Mouse (Mus musculus) spleen, adult 2 months (tissue): ENCODE measurements around the gene Trafd1. TPM values are rescaled to one million over a fixed set of nuclear protein-coding genes. Genes with fewer than 3 reads are reported as not detected.
"Not testable (repeated sequence)": the region's sequence is repeated elsewhere in the genome, so short reads cannot be mapped to it uniquely, and the experiment has no call there.

ENCODE experiments used
- DNase-seq, 2 experiments: peaks; one replicate each; pipeline versions ENCODE4 v3.0.0 to v3.0.0-alpha.2; 2012 to 2021; ENCODE audit warnings: low spot score in 2 of 2, low read depth in 1 of 2
- H3K27ac ChIP-seq: fragments of 200-500 bp; 2 replicates; pipeline ENCODE4 v1.5.1; 2012; ENCODE audit warnings: low read length, inconsistent platforms; ENCODE audit not compliant: insufficient read depth
- H3K27me3 ChIP-seq: fragments of 200-500 bp; 2 replicates; pipeline ENCODE4 v1.6.1; 2012; ENCODE audit warnings: mild to moderate bottlenecking, moderate library complexity, low read length, inconsistent platforms; ENCODE audit not compliant: control insufficient read depth, insufficient read depth
- H3K36me3 ChIP-seq: fragments of 200-500 bp; 2 replicates; pipeline ENCODE4 v1.6.1; 2012; ENCODE audit warnings: mild to moderate bottlenecking, low read length, inconsistent platforms; ENCODE audit not compliant: control insufficient read depth, insufficient read depth
- H3K4me1 ChIP-seq: fragments of 200-500 bp; 2 replicates; pipeline ENCODE4 v1.6.1; 2011; ENCODE audit warnings: inconsistent platforms; ENCODE audit not compliant: control insufficient read depth, insufficient read depth, insufficient read length
- H3K4me3 ChIP-seq: fragments of 200-500 bp; 2 replicates; pipeline ENCODE4 v1.5.1; 2011; ENCODE audit warnings: mild to moderate bottlenecking, inconsistent platforms; ENCODE audit not compliant: insufficient read depth, insufficient read length; ENCODE audit errors: extremely low read depth
- CTCF ChIP-seq: fragments of 200-500 bp; IDR thresholded peaks from 2 replicates; pipeline ENCODE4 v1.5.1; 2011; ENCODE audit warnings: mild to moderate bottlenecking, inconsistent platforms; ENCODE audit not compliant: insufficient read depth, insufficient read length, insufficient replicate concordance; ENCODE audit errors: extremely low read depth
- POLR2A ChIP-seq: fragments of 200-500 bp; IDR thresholded peaks from 2 replicates; pipeline ENCODE4 v1.6.1; 2011; ENCODE audit warnings: low read depth, low read length, inconsistent platforms
- WGBS: fragments of 180-500 bp; shearing (Covaris S2); methylation state at CpG from one replicate; pipeline ENCODE4 v1.1.7; 2018; 5-methylcytosine and 5-hydroxymethylcytosine counted together
- polyA plus RNA-seq: library from polyadenylated mRNA; depleted of rRNA; stranded (reverse); fragments of >200 nt; gene quantifications from 2 replicates; pipeline ENCODE4 v1.2.3, GENCODE M21; 2012

Trafd1 gene
- polyA plus RNA-seq, 1 experiment, result 75.4 TPM

DNA sequence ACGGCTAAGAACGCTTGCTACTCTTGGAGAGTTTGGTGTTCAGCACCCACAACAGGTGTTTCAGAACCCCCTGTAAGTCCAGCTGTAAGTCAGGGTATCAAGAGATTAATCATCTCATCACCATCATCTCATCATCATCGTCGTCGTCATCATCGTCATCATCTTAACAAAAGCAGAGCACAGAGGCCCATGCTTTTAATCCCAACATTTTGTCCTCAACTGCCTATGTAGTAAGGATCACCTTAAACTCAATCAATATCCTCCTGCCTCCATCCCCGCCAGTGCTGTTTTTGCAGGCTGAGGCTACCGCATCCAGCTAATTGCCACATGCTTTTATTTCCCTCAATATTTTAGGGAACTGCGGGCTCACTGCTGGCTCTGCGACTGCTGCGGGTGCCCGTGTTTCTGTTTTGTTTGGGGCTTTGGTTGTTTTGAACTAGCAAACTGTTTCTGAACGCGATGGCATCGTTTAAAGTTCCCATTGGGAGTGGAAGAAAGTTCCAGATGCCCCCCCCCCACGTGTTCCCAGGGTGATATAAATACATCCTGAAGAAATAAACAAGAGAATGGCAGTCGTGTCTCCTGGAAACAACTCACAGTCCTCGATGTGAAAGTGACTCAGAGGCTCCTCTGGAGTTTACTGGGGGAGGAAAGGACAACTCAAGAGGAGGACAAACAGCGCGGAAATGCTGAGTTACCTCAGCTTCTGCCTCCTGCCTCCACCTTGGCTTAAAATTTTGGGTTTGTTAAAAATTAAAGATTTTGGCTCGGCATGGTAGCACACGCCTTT lies 883 bp upstream of the Trafd1 start:
- no peak overlapping the region for H3K4me3 ChIP-seq
- H3K4me1 ChIP-seq, result peaks cover 5% of the 10 kb centered on the region; the same call in 1 of the 2 replicates
- no peaks in the 10 kb centered on the region for H3K27me3 ChIP-seq
- no peak overlapping the region for H3K27ac ChIP-seq
- TF ChIP-seq CTCF (no peak), POLR2A (no peak)
- H3K36me3 ChIP-seq, result no peaks in the 10 kb centered on the region; the same call in 1 of the 2 replicates
- 29% methylated on average over 22 of the region's 22 CpGs for WGBS
- DNase-seq, result no peak

DNA sequence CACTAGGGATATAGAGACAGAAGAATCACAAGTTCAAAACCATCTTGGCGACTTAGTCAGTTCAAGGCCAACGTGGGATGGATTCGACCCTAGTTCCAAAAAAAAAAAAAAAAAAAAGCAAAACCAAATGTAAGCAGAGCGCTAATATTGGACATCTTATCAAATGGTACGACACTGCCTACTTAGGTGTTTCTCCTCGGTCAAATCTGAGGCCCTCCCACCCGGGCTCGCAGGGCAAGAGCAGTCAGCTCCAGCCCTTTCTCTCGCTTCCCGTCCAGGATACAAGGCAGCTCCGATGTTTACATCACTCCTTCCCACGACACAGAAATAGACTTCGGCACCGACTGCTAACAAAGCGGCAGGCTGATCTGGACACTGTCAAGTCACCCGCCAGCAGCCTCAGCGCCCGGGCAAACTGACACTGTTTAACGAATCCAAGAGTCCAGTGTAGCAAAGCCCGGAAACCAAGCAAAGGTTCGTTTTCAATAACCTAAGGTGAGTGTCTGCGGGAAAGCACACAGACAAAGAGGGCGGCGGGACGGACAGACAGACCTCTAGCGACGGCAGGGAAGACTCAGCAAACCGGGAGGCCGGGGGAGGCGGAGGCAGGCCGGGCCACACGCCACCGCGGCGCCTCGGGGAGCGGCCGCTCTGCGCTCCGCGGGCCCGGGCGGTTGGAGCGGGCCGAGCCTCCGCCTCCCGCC lies 523 bp downstream of the Trafd1 start:
- Histone ChIP-seq H3K27me3 (no peaks in the 10 kb centered on the region), H3K4me1 (peaks cover 5% of the 10 kb centered on the region; the same call in 1 of the 2 replicates), H3K27ac (peak overlapping the region; percentile 80), H3K36me3 (peaks cover 5% of the 10 kb centered on the region), H3K4me3 (peak overlapping the region; percentile 80)
- TF ChIP-seq CTCF, result no peak
- no peak for TF ChIP-seq POLR2A
- 2% methylated on average over 34 of the region's 47 CpGs for WGBS
- DNase-seq, result peak in 1 of 2 experiments; percentile 17

DNA sequence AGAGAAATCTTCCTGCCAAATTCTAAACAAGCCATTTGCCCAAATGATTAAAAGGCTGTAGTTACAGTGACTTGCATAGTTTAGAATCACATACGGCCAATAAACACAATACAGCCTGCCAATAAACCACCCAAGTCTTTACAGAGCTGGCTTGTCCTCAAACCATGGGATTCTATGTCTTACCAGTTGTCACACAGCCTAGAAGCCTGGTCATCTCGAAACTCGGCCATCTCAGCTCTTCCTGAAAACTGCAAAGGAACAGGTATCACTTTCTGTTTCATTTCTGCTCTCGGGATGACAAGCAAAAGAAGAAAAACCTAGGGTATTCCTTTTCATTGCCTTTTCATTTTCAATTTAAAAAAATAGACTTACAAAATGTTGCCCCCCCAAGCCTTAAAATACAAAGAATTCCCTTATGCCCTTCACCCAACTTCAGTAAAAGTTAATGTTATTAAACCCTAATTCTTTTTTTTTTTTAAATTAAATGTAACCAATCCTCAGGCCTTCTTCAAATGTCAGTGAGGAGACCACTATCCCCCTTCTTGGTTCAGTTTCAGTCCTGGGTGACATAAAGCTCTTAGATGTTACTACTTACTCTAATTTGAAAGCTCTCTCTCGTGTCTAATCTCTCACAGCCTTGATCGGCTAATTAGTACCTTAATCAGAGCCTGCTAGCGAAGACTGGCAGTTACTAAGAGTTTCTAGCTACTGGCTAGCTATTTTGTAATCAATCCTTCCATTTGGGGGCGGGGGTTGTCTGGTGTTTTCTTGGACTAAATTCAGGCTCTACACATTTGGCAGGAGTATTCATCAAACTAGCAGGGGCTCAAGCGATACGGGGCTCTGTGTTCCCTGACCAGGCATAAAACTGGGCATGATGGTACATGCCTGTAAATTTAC lies 1.3 kb downstream of the Trafd1 start:
- no peaks in the 10 kb centered on the region for H3K27me3 ChIP-seq
- peak overlapping the region; percentile 3; the same call in 1 of the 2 replicates for H3K27ac ChIP-seq
- TF ChIP-seq POLR2A, result no peak
- TF ChIP-seq CTCF, result no peak
- peak overlapping the region; percentile 80 for H3K4me3 ChIP-seq
- peaks cover 5% of the 10 kb centered on the region; the same call in 1 of the 2 replicates for H3K4me1 ChIP-seq
- no peak for DNase-seq
- H3K36me3 ChIP-seq, result peaks cover 7% of the 10 kb centered on the region
- WGBS, result 22% methylated on average over 10 of the region's 10 CpGs

DNA sequence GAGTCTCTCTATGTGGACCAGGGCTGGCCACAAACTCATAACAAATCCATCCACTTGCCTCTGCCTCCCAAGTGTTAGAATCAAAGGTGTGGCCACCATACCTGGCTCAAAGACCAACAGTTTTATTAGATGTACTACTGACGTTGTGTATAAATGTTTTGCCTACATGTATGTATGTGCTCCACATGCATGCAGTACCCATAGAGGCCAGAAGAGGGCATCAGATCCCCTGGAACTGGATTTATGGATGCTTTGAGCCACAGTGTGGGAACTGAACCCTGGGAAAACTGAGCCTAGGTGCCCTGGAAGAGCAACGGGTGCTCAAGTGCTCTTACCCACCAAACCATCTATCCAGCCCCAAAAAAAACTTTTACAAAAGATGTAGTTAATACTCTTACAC lies 4.7 kb downstream of the Trafd1 start:
- DNase-seq, result no peak
- no peak for TF ChIP-seq CTCF
- TF ChIP-seq POLR2A, result no peak
- no peak overlapping the region for H3K27ac ChIP-seq
- no peaks in the 10 kb centered on the region for H3K27me3 ChIP-seq
- WGBS, result 99% methylated on average over 2 of the region's 2 CpGs
- peaks cover 25% of the 10 kb centered on the region for H3K36me3 ChIP-seq
- no peak overlapping the region for H3K4me3 ChIP-seq
- peaks cover 5% of the 10 kb centered on the region; the same call in 1 of the 2 replicates for H3K4me1 ChIP-seq

DNA sequence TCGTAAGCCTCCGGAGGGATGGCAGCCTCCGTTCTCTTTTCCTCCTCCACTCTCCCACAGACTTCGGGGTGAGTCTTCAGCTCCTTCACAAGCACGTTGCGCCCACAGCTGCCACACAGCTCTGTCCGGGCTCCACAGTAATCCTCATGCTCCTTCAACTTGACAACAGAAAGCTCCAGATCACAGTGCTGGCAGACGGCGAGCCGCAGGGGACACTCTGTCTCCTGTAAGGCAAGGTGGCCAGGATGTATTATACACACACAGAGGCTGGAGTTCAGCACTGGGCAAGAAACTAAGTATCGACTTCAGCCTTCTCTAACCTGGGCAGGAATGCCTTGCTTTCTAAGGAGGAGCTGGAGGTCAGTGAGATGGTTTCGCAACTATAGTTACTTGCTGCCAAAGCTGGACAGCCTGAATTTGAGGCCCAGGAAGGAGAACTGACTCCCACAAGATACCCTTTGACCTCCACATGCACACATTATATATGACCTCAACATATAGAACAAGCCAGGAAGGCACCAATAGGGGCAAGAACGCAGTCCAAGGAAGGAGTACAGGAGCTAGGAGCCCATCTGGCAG lies 6.7 kb downstream of the Trafd1 start:
- WGBS, result 93% methylated on average over 13 of the region's 13 CpGs
- peaks cover 39% of the 10 kb centered on the region for H3K36me3 ChIP-seq

DNA sequence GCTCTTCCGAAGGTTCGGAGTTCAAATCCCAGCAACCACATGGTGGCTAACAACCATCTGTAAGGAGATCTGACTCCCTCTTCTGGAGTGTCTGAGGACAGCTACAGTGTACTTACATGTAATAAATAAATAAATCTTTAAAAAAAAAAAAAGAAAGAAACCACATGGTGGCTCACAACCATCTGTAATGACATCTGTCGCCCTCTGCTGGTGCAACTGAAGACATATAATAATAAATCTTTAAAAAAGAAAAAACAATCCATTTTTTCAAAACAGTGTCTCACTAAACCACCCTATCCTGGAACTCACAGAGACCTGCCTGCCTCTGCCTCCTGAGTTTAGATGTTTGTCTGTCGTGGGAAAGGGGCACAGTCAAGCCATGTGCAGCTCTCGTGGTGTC lies 8.5 kb downstream of the Trafd1 start:
- H3K27me3 ChIP-seq, H3K4me1 ChIP-seq, H3K27ac ChIP-seq, H3K4me3 ChIP-seq: not testable (repeated sequence)
- DNase-seq, result peak; percentile 20 to 48
- 68% methylated on average over 5 of the region's 5 CpGs for WGBS
- peaks cover 56% of the 10 kb centered on the region for H3K36me3 ChIP-seq

More for the DNA sequence above, 6.7 kb downstream of the Trafd1 start:
- H3K27ac ChIP-seq, result no peak overlapping the region
- no peaks in the 10 kb centered on the region for H3K27me3 ChIP-seq
- no peak for TF ChIP-seq CTCF
- no peak for TF ChIP-seq POLR2A
- peaks cover 3% of the 10 kb centered on the region; the same call in 1 of the 2 replicates for H3K4me1 ChIP-seq
- no peak for DNase-seq
- no peak overlapping the region for H3K4me3 ChIP-seq
